Mouse (Mus musculus): ENCODE data around the gene Dnajc11. TPM values are rescaled to one million over a fixed set of nuclear protein-coding genes. Genes with fewer than 3 reads are reported as not detected.
A peak's percentile ranks its signal among the peaks of the same experiment; 100 is the strongest.

Dnajc11 gene
- total and polyA plus RNA-seq, 2 experiments from 2014 or later, result 75.9 to 88.5 TPM

DNA sequence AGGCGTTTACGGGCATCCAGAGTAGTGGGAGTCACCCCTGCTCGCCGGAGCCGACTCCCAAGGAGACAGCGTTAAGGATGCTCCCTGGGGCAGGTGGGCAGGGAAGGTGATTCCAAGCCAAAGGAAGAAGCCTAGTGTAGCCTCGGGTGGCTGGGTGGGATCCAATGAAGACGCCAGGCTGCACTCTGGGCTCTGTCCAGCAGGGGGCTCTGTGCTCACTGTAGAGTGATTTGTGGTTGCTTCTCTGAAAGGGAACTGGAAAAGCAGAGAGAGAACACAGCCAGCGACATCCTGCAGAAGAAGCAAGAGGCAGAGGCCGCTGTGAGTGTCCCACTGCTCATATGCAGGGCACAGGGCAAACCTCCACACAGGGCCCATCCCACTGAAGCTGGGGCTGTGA is 44.3 kb downstream of the Dnajc11 start:
- 35% methylated on average over 10 of the region's 10 CpGs for WGBS
- Histone ChIP-seq H3K9ac (replicated peaks; ENCODE audit: low read length, poor library complexity, severe bottlenecking) (no peak overlapping the region), H3K4me2 (ENCODE audit: low read depth, low read length, poor library complexity, severe bottlenecking) (no peak overlapping the region), H3K27me3 (ENCODE audit: insufficient read depth, low read length) (no peaks in the 10 kb centered on the region), H3K4me3 (ENCODE audit: low read depth, low read length) (no peak overlapping the region), H3K9me3 (ENCODE audit: low read length) (no peaks in the 10 kb centered on the region), H3K27ac (ENCODE audit: low read depth, low read length) (0 out of 2 replicates have a peak overlapping the region, but pooled peaks have one; percentile 52), H3K4me1 (ENCODE audit: insufficient read depth, low read length) (no peaks in the 10 kb centered on the region), H3K36me3 (ENCODE audit: insufficient read depth, low read length) (peaks cover 30% of the 10 kb centered on the region)
- ATAC-seq (ENCODE audit: low FRiP score), result peak; percentile 28; the same call in 1 of the 2 replicates
- TF ChIP-seq CTCF (IDR thresholded peaks at IDR 0.05), result peak; percentile 94
- DNase-seq (ENCODE audit: low spot score), result peak; percentile 86

DNA sequence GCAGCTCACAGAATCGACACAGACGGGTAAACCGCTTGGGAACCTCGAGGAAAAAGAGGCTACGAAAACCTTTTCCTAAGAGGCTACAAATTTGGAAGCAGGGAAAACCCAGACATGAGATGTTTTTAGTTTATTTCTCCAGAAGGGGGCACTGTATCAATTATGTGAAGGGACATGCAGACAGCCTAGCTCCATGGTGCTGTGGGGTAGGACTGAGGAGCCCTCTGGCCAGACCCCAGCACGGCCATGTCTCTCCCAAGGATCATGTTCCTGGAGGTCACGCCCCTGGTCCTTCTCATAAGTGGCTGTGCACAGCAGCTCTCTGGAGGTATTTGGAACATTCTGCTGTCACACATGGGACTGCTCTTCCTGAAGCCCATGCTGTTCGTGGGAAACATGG is 47.2 kb downstream of the Dnajc11 start:
- Histone ChIP-seq H3K27ac (ENCODE audit: low read depth, low read length) (no peak overlapping the region), H3K36me3 (ENCODE audit: insufficient read depth, low read length) (peaks cover 19% of the 10 kb centered on the region), H3K9me3 (ENCODE audit: low read length) (no peaks in the 10 kb centered on the region), H3K27me3 (ENCODE audit: insufficient read depth, low read length) (no peaks in the 10 kb centered on the region), H3K4me1 (ENCODE audit: insufficient read depth, low read length) (no peaks in the 10 kb centered on the region), H3K4me3 (ENCODE audit: low read depth, low read length) (no peak overlapping the region), H3K9ac (replicated peaks; ENCODE audit: low read length, poor library complexity, severe bottlenecking) (no peak overlapping the region), H3K4me2 (ENCODE audit: low read depth, low read length, poor library complexity, severe bottlenecking) (no peak overlapping the region)
- ATAC-seq (ENCODE audit: low FRiP score), result no peak
- WGBS, result 79% methylated on average over 8 of the region's 8 CpGs
- peak; percentile 61 for TF ChIP-seq CTCF (IDR thresholded peaks at IDR 0.05)
- DNase-seq (ENCODE audit: low spot score), result peak; percentile 34

DNA sequence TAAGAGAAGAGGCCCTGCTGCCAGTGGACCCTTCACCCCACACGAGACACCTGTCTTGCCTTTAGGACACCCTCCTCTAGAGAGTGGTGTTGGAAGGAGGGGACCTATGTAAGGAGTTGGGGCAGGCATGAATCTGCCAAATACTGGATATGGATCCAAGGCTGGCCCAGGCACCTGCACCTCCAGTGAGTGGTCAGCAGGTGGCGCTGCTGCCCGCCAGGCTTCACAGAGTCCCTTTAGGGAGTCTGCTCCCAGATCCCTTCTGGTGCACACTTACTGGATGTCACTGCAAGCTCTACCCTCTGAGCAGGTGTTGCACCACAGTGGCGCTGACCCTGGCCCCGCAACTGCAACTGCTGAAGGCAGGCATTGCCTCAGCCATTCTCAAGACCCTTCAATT is 47.9 kb downstream of the Dnajc11 start:
- ATAC-seq (ENCODE audit: low FRiP score), result peak; percentile 53
- WGBS, result 6% methylated on average over 5 of the region's 5 CpGs

DNA sequence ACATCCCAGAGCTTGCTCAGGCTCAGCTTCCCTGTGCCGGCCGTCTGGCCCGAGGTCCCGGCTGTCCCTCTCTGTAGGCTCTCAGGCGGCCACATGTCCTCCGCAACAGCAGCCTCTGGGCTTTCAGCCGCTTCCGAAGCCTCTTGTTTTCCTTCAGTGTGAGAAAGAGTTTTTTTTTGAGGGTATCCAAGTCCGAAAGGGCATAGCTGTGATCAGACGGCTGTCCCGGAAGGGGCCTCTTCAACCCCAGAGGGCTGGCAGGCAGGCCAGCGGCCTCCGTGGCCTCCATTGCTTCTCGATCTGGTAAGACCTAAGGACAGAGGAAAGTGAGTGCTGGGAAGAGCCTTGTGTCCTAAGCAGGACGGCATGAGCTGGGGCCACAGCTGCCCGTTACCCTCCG is 49.6 kb downstream of the Dnajc11 start:
- Histone ChIP-seq H3K9ac (replicated peaks; ENCODE audit: low read length, poor library complexity, severe bottlenecking) (no peak overlapping the region), H3K9me3 (ENCODE audit: low read length) (no peaks in the 10 kb centered on the region), H3K4me2 (ENCODE audit: low read depth, low read length, poor library complexity, severe bottlenecking) (no peak overlapping the region), H3K4me3 (ENCODE audit: low read depth, low read length) (no peak overlapping the region), H3K36me3 (ENCODE audit: insufficient read depth, low read length) (peaks cover 13% of the 10 kb centered on the region), H3K27ac (ENCODE audit: low read depth, low read length) (no peak overlapping the region), H3K27me3 (ENCODE audit: insufficient read depth, low read length) (no peaks in the 10 kb centered on the region), H3K4me1 (ENCODE audit: insufficient read depth, low read length) (peaks cover 4% of the 10 kb centered on the region; the same call in 1 of the 2 replicates)
- DNase-seq (ENCODE audit: low spot score) (no peak), ATAC-seq (ENCODE audit: low FRiP score) (no peak)
- no peak for TF ChIP-seq CTCF (IDR thresholded peaks at IDR 0.05)
- WGBS, result 64% methylated on average over 17 of the region's 17 CpGs

More for the DNA sequence above, 47.9 kb downstream of the Dnajc11 start:
- Histone ChIP-seq H3K4me3 (ENCODE audit: low read depth, low read length) (no peak overlapping the region), H3K4me2 (ENCODE audit: low read depth, low read length, poor library complexity, severe bottlenecking) (no peak overlapping the region), H3K36me3 (ENCODE audit: insufficient read depth, low read length) (peaks cover 19% of the 10 kb centered on the region), H3K4me1 (ENCODE audit: insufficient read depth, low read length) (no peaks in the 10 kb centered on the region), H3K27ac (ENCODE audit: low read depth, low read length) (peak overlapping the region; percentile 32; the same call in 1 of the 2 replicates), H3K27me3 (ENCODE audit: insufficient read depth, low read length) (no peaks in the 10 kb centered on the region), H3K9ac (replicated peaks; ENCODE audit: low read length, poor library complexity, severe bottlenecking) (no peak overlapping the region), H3K9me3 (ENCODE audit: low read length) (no peaks in the 10 kb centered on the region)
- peak; percentile 99 for TF ChIP-seq CTCF (IDR thresholded peaks at IDR 0.05)
- DNase-seq (ENCODE audit: low spot score), result peak; percentile 82

DNA sequence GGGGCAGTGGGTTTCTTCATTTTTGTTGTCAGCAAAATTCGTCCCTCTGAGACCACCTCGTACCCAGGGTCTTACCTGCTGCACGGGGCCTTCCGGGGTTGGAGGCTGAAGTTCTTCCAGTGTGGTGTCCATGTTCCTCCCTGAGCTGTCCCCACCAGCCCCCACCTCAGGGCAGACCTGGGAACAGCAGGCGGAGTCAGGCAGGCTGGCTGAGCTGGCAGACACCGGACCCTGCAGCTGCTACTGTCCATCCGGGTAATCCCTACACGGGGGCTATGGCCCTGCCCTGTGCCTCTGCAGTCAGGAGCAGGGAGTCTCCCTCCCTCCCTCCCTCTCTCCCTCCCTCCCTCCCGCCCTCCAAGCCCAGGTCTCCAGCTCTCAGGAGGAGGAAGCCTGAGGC is 50.1 kb downstream of the Dnajc11 start:
- TF ChIP-seq CTCF (IDR thresholded peaks at IDR 0.05), result no peak
- peak; percentile 49 for DNase-seq (ENCODE audit: low spot score)
- Histone ChIP-seq H3K27me3 (ENCODE audit: insufficient read depth, low read length) (no peaks in the 10 kb centered on the region), H3K4me2 (ENCODE audit: low read depth, low read length, poor library complexity, severe bottlenecking) (no peak overlapping the region), H3K9me3 (ENCODE audit: low read length) (no peaks in the 10 kb centered on the region), H3K36me3 (ENCODE audit: insufficient read depth, low read length) (peaks cover 13% of the 10 kb centered on the region), H3K27ac (ENCODE audit: low read depth, low read length) (no peak overlapping the region), H3K4me3 (ENCODE audit: low read depth, low read length) (no peak overlapping the region), H3K9ac (replicated peaks; ENCODE audit: low read length, poor library complexity, severe bottlenecking) (no peak overlapping the region), H3K4me1 (ENCODE audit: insufficient read depth, low read length) (peaks cover 5% of the 10 kb centered on the region; the same call in 1 of the 2 replicates)
- no peak for ATAC-seq (ENCODE audit: low FRiP score)
- WGBS, result 34% methylated on average over 8 of the region's 9 CpGs

DNA sequence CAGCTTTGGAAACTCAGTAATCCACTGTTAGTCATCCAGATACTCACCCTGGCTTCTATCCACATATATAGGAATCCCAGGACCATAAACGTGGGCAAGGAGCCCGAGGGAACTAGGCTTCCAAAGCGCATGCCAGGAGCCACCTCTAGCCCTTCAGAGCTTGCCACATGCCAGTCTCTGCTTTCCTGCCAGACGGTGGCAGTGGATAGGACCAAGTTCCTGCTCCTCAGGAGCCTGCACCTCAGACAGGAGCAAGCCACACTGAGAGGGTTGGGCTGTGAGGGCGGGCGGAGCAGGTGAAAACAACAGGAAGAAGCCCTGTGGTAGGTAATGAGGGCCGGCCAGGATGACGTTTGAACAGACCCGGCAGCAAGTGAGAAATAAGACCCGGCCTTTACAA is 52.4 kb downstream of the Dnajc11 start:
- Histone ChIP-seq H3K4me3 (ENCODE audit: low read depth, low read length) (no peak overlapping the region), H3K9ac (replicated peaks; ENCODE audit: low read length, poor library complexity, severe bottlenecking) (no peak overlapping the region), H3K4me1 (ENCODE audit: insufficient read depth, low read length) (peaks cover 5% of the 10 kb centered on the region; the same call in 1 of the 2 replicates), H3K4me2 (ENCODE audit: low read depth, low read length, poor library complexity, severe bottlenecking) (no peak overlapping the region), H3K36me3 (ENCODE audit: insufficient read depth, low read length) (peaks cover 15% of the 10 kb centered on the region), H3K9me3 (ENCODE audit: low read length) (no peaks in the 10 kb centered on the region), H3K27me3 (ENCODE audit: insufficient read depth, low read length) (no peaks in the 10 kb centered on the region), H3K27ac (ENCODE audit: low read depth, low read length) (no peak overlapping the region)
- WGBS, result 57% methylated on average over 10 of the region's 10 CpGs
- no peak for TF ChIP-seq CTCF (IDR thresholded peaks at IDR 0.05)
- ATAC-seq (ENCODE audit: low FRiP score) (no peak), DNase-seq (ENCODE audit: low spot score) (no peak)
